Mouse (Mus musculus) right cerebral cortex, postnatal 36 days (tissue): ENCODE measurements around the gene Stxbp1.
A peak's percentile ranks its signal among the peaks of the same experiment; 100 is the strongest.

Experiments
- DNase-seq, 2 experiments: peaks; one replicate each; pipeline ENCODE4 v3.0.0; 2022; ENCODE audit warnings: low spot score in 2 of 2, mixed read lengths in 1 of 2

Stxbp1 gene

GRCm38 (mm10) chr2:32846805-32847467, at the start of gene Stxbp1:
Gene Stxbp1, minus strand, starts transcription at chr2:32847245.
- peak; percentile 85 to 88 for DNase-seq

- no peak for DNase-seq
These were observed 49.6 kb upstream of the Stxbp1 start for GRCm38 (mm10) chr2:32896507-32897147.

DNA sequence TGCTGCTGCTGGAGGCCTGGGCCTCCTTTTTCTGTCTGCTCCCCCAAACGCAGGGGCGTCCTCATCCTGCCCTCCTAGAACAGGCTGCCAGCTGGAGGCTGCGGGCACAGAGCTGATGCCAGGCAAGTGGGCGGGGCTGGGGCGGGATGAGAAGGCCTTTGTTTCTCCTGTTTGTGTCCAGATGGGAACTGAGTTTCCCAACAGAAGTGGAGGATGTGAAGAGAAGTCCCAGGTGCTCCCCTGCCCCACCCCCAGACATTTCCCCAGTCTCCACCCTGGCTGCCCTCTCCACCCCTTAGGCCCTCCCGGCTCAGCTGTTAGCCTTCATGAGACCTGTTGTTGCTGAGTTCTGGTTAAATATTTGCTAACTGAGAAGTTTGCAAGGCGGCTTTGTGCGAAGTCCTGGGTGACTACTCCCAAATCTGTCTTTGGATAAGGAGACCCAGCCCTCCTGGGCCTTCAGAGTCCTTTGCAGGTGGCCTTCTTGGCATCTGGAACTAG, 48.6 kb upstream of the Stxbp1 start:
- DNase-seq = no peak

DNA sequence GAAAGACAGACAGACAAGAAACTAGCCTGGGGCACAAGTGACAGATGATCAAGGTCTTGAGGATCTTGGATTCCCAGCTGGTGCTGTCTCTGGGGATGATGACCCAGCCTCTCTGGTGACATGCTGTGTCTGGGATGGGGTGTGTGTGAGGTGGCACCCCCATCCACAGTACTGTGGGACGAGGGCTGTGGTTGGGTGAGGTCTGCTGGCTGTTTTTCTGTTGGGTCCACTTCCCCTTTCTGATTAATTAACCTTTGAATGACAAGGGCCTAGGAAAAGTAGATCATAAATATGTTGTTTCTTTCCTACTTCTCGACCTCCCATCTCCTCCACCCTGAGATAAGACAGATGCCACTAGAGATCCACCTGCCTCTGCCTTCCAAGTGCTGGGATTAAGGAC, 47.1 kb upstream of the Stxbp1 start:
- no peak for DNase-seq

DNA sequence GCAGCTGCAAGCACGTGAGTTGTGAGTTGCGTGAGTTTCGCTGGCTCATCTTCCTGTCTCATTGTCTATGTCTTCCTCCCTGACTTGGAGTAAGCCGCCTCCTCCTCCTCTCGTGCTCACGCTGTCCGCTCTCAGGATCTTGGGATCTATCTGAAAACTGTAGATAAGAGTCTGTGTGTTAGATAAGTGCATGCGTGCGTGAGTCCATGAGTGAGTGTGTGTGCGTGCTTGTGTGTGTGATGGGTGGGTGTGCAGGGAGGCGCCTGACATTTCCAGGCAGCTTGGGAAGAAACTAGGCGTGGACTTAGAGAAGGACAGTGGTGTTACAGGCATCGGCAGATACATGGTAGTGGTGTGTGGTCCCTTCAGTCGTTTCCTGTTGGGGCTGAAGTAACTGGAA, 45.4 kb upstream of the Stxbp1 start:
- no peak for DNase-seq

DNA sequence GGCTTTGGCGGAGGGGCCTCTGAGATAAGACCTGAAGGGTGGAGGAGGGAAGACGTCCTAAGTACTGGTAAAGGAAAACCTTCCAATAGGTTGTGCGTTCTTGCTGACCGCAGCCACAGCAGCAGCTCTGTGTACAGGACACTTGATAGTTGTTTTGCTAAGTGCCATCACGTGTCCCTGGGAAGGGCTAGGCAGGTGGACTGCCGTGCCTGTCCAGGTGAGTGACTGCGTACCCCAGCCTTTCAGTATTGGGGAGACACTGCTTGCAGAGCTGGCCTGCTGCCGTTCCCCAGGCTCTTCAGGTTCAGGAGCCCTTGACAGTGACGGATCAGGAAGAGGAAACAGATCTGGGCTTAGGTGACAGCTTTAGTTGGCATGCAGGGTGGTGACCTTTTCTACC, 44.2 kb upstream of the Stxbp1 start:
- DNase-seq = no peak

DNA sequence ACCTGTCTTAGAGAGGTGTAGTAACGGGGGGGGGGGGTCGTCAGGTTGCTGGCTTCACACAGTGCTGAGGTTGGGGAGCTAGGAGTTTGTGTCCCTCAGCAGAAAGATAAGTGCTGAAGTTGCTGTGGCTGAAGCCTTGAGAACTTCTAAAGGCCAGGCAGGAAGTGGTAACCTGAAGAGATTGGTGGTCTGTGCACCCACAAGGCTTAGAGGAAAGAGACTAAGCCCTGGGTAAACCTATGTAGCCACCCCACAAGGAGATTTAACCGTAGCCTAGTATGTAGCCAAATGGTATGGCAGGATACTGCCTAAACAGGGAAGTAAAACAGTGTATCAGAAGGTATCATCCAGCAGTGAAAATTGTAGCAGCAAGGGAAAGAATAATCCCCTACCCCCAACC, 43.2 kb upstream of the Stxbp1 start:
- no peak for DNase-seq

DNA sequence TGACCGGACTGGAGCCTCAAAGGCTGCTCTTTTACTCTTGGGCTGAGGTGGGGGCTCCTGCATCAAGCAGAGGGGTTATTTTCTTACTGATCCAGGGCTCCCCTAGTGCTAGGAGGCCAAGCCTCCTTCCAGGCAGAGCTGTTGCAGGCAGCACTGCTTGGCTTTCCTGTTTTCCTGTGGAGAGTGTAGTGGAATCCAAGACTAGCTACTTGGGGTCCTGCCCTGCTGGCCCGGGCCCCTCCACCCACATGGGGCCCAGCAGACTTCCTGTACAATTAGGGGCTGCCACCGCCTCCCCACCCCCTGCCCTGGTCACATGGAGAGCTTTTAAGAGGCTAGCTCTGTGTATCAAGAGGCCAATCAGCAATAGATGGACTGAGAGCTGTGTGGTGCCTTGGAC, 41.5 kb upstream of the Stxbp1 start:
- no peak for DNase-seq

DNA sequence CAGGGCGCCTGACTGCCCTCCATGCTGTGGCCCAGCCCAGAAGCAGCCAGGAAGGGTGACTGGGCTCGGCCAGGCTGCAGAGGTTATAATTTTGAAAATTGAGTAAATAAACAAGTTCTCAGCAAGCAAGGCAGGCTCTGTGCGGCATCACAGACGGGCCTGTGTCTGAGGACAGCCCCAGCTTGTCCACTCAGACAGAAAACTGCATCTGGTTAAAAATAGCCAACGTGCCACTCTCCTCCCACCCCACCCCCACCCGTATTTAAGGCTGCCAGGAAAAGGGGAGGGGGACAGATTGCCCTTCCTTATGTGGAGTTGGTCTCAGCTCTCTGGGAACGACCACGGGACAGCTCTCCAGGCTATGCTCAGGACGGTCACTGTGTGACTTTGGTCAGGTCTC, 41.0 kb upstream of the Stxbp1 start:
- no peak for DNase-seq

DNA sequence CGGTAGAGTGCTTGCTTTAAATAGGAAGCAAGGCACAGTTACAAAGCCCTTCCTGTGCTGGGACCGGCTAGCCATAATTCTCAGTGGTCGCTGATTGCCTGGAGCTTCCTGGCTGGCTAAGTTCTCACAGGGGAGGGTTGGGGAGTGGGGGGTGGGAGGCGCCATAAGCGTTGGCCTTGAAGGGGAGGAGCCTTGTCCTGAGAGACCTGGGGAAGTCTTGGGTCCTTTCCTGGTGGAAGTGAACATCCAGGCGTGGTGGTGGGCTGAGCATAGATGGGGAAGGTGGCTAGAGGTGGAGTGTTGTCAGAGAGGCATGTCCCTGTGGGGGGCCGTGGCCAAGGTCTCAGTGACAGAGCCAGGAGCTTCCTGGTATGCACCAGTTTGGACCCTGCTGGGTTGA, 37.7 kb upstream of the Stxbp1 start:
- DNase-seq = no peak

- DNase-seq = no peak
These were observed 35.4 kb upstream of the Stxbp1 start for GRCm38 (mm10) chr2:32882283-32883043.

DNA sequence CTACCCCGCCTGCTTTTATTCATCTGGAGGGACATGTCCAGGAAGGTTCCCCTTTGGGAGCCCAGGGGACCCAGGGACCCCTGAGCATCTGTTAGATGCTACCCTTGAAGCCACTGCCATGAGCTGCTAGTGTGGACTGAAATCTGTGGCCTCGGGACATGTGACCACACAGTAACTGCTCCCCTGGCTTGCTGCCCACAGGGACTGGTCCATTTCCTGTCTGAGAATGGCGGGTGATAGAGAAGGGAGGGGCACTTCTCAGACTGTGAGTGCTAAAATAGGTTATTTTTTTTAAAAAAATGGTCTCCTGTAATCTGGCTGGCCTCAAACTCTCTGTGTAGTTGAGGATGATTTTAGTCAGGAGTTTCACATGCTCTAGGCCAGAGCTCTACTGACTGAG, 34.7 kb upstream of the Stxbp1 start:
- no peak for DNase-seq

GRCm38 (mm10) chr2:32881054-32881453, 34.0 kb upstream of the Stxbp1 start:
- no peak for DNase-seq

- DNase-seq = no peak
These were observed 32.5 kb upstream of the Stxbp1 start for GRCm38 (mm10) chr2:32879593-32879992.

DNA sequence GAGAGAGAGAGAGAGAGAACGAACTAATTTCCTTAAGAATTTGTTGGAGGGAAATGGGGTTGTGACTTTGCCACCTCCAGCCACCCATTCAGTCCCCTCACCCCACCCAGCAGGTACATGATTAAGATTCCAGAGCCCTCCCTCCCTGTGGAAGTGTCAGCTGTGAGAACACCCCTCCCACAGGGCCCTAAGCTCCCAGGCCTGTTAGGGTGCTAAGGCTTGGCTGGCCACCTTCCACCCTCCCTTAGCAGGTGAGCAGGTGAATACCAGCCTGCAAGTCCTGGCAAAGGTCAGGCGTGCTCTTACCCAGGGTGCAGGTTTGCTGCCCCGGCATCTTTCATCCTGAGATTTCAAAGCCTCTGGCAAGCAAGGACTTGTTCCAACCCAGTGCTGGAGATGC, 31.4 kb upstream of the Stxbp1 start:
- DNase-seq = no peak

GRCm38 (mm10) chr2:32877761-32878393, 30.8 kb upstream of the Stxbp1 start:
- DNase-seq = no peak

DNA sequence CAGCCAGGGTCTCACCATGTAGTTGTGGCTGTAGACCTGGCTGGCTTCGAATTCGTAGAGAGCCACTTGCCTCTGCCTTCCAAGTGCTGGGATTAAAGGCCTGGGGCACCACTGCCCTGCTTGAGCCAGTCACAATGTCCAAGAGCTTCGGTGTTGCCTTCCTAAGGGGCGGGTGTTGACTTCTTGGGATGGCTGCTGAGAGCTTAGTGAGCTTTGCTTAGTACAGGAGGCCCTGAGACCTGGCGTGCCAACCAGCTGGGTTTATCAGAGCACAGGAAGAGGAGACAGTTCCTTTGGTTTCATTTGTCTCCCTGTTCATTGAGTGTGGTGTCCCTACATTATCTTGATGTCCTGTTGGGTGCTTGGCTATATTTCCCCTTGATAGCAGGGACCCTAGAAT, 30.3 kb upstream of the Stxbp1 start:
- no peak for DNase-seq

DNA sequence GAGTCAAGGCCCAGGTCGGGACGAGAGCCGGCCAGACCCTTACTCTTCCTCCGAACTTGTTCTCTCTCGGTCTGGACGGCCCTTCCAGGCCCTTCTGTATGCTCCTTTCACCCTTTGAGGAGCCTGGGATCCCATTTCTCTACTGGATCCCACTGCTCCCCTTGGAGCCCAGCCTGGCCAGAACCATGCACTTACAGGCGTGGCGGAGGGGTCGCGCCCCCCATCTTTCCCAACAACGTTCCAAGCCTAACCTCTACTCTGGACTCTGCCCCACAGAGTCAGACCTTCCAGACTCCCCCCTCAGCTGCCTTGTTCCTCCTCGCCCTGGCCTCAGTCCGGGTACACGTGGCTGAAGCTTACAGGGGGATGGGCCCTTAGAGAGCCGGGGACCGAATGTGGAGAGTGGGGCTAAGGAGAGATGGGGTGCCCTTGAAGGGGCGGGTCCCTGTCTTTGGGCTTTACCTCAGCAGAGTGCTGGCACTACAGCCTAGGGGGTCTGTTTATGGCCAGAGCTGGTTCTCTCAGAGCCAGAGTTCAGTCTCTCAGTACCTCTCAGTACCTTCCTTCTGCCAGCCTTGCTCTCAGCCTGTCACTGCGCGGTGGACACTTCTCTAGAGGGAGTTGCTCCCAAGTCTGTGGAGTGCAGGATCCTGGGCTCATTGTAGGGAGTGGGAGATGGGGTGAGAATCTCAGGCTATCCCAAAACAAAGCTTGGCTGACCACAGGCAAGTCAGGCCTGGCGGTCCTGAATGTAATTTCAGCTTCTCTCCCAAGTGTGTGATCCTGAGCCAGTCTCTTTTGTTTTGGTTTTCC, 29.7 kb upstream of the Stxbp1 start:
- DNase-seq = no peak

GRCm38 (mm10) chr2:32875675-32876489, 28.8 kb upstream of the Stxbp1 start, which contains the start of gene Fam129b:
Gene Fam129b, plus strand, starts transcription at chr2:32876114.
- DNase-seq = peak in 1 of 2 experiments; percentile 44

GRCm38 (mm10) chr2:32874951-32875674, 28.1 kb upstream of the Stxbp1 start:
- DNase-seq = no peak
